Mouse (Mus musculus) adrenal gland, postnatal 36 days (tissue): ENCODE measurements around the gene 4930404N11Rik. TPM values are rescaled to one million over a fixed set of nuclear protein-coding genes. Genes with fewer than 3 reads are reported as not detected.

Experiments used
- DNase-seq, 2 experiments: peaks; one replicate each; pipeline ENCODE4 v3.0.0; 2021; ENCODE audit warnings: mixed read lengths in 1 of 2
- total RNA-seq, 2 experiments: library from RNA; stranded (reverse); gene quantifications; 2 replicates each; pipeline ENCODE4 v1.2.3; 2021

4930404N11Rik gene
- total RNA-seq, 2 experiments from 2014 or later = 1.0 to 3.1 TPM

- DNase-seq = no peak
Measured at GRCm38 (mm10) chr10:81379809-81380378, 14.3 kb upstream of the 4930404N11Rik start.

- no peak for DNase-seq
Measured at GRCm38 (mm10) chr10:81379183-81379553, 13.6 kb upstream of the 4930404N11Rik start.

DNA sequence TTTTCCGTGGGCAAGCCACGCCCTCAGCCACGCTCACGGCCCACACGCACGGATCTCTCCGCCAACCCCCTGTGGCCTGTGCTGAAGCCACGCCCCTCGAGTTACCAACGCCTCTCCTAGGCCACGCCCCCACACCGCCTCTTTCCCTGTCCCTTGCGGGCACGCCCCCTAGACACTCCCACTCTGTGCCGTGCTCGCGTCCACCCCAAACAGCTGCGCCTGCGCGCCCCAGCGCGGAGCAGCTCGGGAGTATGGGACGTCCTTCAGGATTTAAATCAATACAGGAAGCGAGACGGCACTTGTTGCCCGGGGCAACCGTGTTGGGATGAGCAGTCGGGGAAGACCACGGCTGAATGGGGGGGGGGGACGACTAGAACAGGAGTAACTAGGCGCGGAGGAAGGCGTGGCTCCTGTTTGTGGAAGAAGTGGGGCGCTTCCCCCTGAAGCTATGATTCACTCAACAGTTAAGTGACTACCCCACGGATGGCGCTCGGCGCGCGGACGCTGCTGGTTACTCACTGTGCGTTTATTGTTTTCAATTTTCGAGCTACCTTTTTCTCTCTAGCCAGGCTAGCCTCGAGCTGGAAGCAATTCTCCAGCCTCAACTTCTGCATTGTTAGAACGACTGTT, 13.1 kb upstream of the 4930404N11Rik start:
- peak; percentile 100 for DNase-seq

GRCm38 (mm10) chr10:81377793-81378552, 12.4 kb upstream of the 4930404N11Rik start, which contains the start of gene Fzr1:
Gene Fzr1 (minus strand): TSS chr10:81378516.
- DNase-seq = peak in 1 of 2 experiments; percentile 57

- no peak for DNase-seq
Measured at GRCm38 (mm10) chr10:81377362-81377664, 11.7 kb upstream of the 4930404N11Rik start.

DNA sequence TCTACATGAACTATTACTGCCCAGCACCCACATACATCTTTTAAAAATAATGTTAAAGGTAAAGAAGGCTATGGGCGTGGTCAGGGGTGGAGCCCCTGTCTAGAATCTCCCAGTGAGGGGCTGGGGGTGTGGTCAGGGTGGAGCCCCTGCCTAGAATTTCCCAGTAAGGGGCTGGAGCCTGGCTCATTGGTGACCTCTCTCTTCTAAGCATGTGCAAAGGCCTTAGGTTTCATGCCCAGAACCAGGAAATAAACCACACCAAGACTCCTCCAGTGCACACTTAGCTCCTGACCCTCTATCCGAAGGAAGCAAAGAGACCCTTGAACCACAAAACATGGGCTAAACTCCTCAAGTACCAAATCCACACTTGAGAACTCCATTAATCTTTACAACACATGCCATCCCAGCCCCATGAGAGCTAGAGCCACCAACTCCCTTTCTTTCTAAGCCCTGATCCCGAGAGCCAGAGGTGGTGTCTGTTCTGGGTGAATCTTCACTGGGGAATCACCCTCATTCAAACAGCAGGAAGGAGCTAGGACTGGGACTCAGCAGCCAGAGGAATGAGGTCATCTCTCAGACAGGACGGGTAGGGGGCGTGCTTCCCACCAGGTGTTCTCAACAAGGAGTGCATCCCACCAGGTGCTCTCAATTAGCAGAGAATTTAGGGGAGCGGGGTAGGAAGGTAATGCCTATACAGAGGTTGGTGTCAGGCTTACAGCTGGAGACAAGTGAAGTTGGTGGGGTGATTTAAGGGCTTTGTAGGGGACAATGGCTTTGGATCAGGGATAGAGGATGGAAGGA, 11.1 kb upstream of the 4930404N11Rik start:
- DNase-seq = no peak

GRCm38 (mm10) chr10:81375322-81375721, 9.7 kb upstream of the 4930404N11Rik start:
- DNase-seq = no peak

DNA sequence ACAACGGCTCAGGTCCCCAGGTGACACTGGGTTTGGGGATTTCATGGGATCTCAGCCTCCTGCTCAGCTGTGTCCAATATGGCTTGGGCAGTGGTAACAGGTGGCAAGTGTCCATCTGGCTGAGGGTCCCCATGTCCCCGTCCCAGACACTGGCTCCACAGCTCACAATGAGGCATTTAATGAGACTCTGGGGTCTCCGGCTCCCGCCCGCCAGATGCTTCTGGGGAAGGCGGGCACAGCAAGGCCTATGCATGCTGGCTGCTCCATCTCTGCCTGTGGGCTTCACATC, 1.5 kb upstream of the 4930404N11Rik start:
- DNase-seq = no peak

- DNase-seq = no peak
Measured at GRCm38 (mm10) chr10:81366477-81367206, 1.0 kb upstream of the 4930404N11Rik start.

- DNase-seq = peak in 1 of 2 experiments; percentile 54
Measured at GRCm38 (mm10) chr10:81365073-81365472, 543 bp downstream of the 4930404N11Rik start.

GRCm38 (mm10) chr10:81364666-81365065, 950 bp downstream of the 4930404N11Rik start:
- DNase-seq = peak in 1 of 2 experiments; percentile 63

DNA sequence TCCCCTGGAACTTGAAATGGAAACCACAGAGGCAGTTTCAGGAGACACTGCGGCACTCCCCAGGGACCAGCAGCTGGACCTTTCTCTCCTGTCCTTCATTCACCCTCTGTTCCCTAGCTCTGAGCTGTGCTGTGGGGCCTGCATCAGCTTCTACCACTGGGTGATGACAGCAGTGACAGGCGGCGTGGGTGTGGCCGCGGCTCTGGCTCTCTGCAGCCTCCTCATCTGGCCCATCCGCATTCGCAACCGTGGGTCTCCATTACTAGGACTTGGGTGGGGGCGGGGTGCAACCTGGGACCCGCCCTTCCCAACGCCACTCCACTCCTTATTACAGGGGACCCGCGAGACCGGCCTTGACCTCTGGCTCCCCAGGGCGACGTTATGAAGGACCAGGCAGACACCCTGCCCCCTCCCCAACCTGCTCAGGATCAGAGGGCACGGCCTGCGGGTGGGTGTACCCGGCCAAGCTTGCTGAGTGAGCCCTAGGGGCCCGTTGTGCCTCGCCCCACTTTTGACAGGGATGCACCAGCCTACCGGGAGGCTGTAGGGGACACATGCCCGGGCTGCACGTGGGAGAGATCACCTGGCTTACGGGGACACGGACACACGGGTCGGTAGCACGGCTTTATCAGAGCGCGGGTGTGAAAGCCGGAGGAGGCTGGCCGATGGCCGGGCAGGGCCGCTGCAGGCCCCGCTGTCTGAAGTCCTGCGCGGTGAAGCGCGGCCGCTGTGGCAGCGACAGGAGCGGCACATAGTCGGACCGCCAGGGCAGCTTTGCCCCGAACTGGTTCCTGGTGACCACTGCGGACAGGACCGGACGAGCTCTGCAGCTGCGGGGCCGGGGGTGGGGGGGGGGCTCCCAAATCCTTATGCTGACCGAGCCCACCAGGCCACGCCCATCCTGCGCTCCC, 1.9 kb downstream of the 4930404N11Rik start:
- DNase-seq = peak in 1 of 2 experiments; percentile 55

DNA sequence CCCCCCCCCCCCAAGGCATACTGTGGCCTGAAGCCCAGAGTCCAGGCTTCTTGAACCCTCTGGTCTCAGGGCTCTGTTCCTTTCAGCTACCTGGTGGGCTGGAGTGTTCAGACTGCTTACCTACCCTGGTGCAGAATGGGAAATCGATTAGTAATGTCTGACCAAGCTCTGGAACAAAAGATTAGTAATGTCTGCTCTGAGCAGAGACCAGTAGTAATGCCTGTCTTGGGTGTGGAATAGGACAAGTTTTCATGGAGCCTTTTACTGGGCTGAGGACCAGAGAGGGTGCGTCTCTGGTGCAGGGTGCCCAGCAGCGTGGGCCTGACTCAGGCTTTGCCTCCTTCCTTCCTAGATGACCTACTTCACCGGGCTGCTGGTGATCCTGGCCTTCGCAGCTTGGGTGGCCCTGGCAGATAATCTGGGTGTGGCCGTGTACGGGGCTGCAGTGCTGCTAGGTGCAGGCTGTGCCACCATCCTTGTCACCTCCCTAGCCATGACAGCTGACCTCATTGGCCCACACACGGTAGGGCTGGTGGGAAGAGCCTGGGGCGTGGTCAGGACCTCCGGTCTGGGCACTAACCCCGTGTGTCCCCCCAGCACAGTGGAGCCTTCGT, 3.2 kb downstream of the 4930404N11Rik start:
- no peak for DNase-seq

- no peak for DNase-seq
Measured at GRCm38 (mm10) chr10:81360721-81361120, 4.9 kb downstream of the 4930404N11Rik start.

- DNase-seq = no peak
Measured at GRCm38 (mm10) chr10:81358841-81359240, 6.8 kb downstream of the 4930404N11Rik start.

DNA sequence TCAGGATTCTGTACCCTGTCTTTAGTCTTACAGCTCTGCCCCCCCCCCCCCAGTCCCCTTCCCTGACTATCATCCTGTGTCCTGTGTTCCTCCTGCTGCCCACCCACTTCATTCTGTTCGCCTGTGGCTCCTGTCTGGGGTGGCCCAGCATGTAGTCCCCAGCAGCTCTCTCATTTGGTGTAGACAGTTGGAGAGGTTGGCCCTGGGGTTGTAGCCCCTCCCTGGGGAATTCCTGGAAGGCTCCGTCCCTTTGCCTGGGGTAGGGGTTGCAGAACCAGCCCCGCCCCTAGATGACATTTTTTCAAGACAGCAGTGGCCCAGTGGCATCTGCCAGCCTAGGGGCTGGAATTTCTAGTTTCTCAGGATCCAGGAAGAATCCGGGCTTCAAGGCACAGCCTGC, 7.4 kb downstream of the 4930404N11Rik start:
- no peak for DNase-seq

GRCm38 (mm10) chr10:81356991-81357844, 8.4 kb downstream of the 4930404N11Rik start, which contains the start of gene Mfsd12:
Gene Mfsd12 (plus strand): TSS chr10:81357491.
- peak; percentile 94 to 96 for DNase-seq

GRCm38 (mm10) chr10:81356352-81356990, 9.1 kb downstream of the 4930404N11Rik start:
- no peak for DNase-seq

DNA sequence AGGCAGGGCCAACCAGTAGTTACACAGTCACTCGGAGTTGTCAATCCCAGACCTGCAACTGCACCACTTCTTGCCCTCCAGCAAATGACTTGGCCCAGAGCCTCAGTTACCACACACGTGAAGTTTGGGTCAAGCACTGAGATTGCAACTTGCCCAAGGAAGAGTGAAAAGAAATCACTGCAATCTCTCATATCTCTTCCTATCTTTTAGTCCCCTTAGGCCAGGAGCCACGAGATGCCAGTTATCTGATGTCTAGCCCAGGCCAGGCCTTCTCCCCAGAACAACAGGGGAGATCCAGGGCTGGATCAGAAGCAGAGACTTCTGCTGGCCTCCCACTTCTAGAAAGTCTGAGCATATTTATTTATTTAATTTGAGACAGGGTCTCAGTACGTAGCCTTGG, 10.1 kb downstream of the 4930404N11Rik start:
- no peak for DNase-seq
